Mouse (Mus musculus) CH12.LX (cell line): ENCODE measurements around the gene Acvrl1. TPM values are rescaled to one million over a fixed set of nuclear protein-coding genes. Genes with fewer than 3 reads are reported as not detected.
A peak's percentile ranks its signal among the peaks of the same experiment; 100 is the strongest.
"Not testable (repeated sequence)": the region's sequence is repeated elsewhere in the genome, so short reads cannot be mapped to it uniquely, and the experiment has no call there.

Source experiments
- DNase-seq: peaks from one replicate; pipeline ENCODE4 v3.0.0-alpha.2; 2013; ENCODE audit errors: extremely low read depth
- H3K27ac ChIP-seq: 2 replicates; pipeline ENCODE4 v1.5.1; 2012; ENCODE audit warnings: low read depth, mild to moderate bottlenecking, control low read depth, moderate library complexity; ENCODE audit not compliant: insufficient read depth
- H3K27me3 ChIP-seq: replicated peaks from 2 replicates; pipeline ENCODE3; 2012; ENCODE audit warnings: inconsistent platforms
- H3K36me3 ChIP-seq, 2 experiments: replicated peaks in 1 of 2; 2 replicates each; pipeline versions ENCODE3 to v1.6.1; 2012; ENCODE audit warnings: inconsistent platforms in 1 of 2, low read length in 1 of 2, mild to moderate bottlenecking in 1 of 2, mixed read lengths in 1 of 2, moderate library complexity in 1 of 2; ENCODE audit not compliant: control insufficient read depth in 1 of 2, insufficient read depth in 1 of 2
- H3K4me1 ChIP-seq, 2 experiments: 2 replicates each; pipeline ENCODE4 v1.6.1; 2012; ENCODE audit warnings: inconsistent platforms in 1 of 2, moderate library complexity in 1 of 2; ENCODE audit not compliant: insufficient read depth in 2 of 2, control insufficient read depth in 1 of 2
- H3K4me2 ChIP-seq: 2 replicates; pipeline ENCODE4 v1.6.1; 2012; ENCODE audit warnings: low read depth, mild to moderate bottlenecking, control low read depth; ENCODE audit not compliant: poor library complexity, insufficient read depth, severe bottlenecking
- H3K4me3 ChIP-seq, 3 experiments: fragments of 150-350 bp in 1 of 3; sonication (generic) in 1 of 3; replicated peaks in 1 of 3; 2 replicates each; pipeline versions ENCODE3 to v1.5.1; 2011 to 2012; ENCODE audit warnings: low read depth in 2 of 3, low read length in 2 of 3, mild to moderate bottlenecking in 2 of 3, moderate library complexity in 2 of 3, control low read depth in 1 of 3, improper control_type of control experiment in 1 of 3, inconsistent platforms in 1 of 3, mixed read lengths in 1 of 3; ENCODE audit not compliant: poor library complexity in 1 of 3
- H3K79me2 ChIP-seq: replicated peaks from 2 replicates; pipeline ENCODE4 v1.6.1; 2012; ENCODE audit warnings: mild to moderate bottlenecking, moderate library complexity; ENCODE audit not compliant: control insufficient read depth, poor library complexity, insufficient read depth, severe bottlenecking; ENCODE audit errors: extremely low read depth
- H3K9ac ChIP-seq: 2 replicates; pipeline ENCODE4 v1.6.1; 2012; ENCODE audit warnings: low read depth, mild to moderate bottlenecking, control low read depth, moderate library complexity; ENCODE audit not compliant: insufficient read depth
- H3K9me3 ChIP-seq: replicated peaks from 2 replicates; pipeline ENCODE3; 2012; ENCODE audit warnings: low read length, inconsistent platforms, mixed read lengths
- CHD1 ChIP-seq: IDR thresholded peaks from 2 replicates; pipeline ENCODE4 v1.6.1; 2012; ENCODE audit warnings: low read depth, low read length, improper control_type of control experiment, inconsistent platforms
- CHD2 ChIP-seq: IDR thresholded peaks from 2 replicates; pipeline ENCODE4 v1.6.1; 2011; ENCODE audit warnings: low read length, improper control_type of control experiment
- CTCF ChIP-seq, 2 experiments: IDR thresholded peaks in 1 of 2; conservative IDR thresholded peaks in 1 of 2; 2 replicates each; pipeline ENCODE4 v1.5.1; 2011 to 2012; ENCODE audit warnings: low read depth in 2 of 2, low read length in 2 of 2, improper control_type of control experiment in 1 of 2, inconsistent platforms in 1 of 2, mild to moderate bottlenecking in 1 of 2, moderate library complexity in 1 of 2
- ELF1 ChIP-seq: IDR thresholded peaks from 2 replicates; pipeline ENCODE4 v1.6.1; 2014; ENCODE audit warnings: low read depth, mild to moderate bottlenecking, inconsistent platforms, low read length, improper control_type of control experiment
- EP300 ChIP-seq: IDR thresholded peaks from 2 replicates; pipeline ENCODE4 v1.6.1; 2011; ENCODE audit warnings: low read length, improper control_type of control experiment
- HCFC1 ChIP-seq: IDR thresholded peaks from 2 replicates; pipeline ENCODE4 v1.6.1; 2012; ENCODE audit warnings: low read depth, mild to moderate bottlenecking, inconsistent platforms, low read length, improper control_type of control experiment
- JUND ChIP-seq: conservative IDR thresholded peaks from 2 replicates; pipeline ENCODE4 v1.6.1; 2011; ENCODE audit warnings: low read depth, low read length, improper control_type of control experiment
- MAZ ChIP-seq: IDR thresholded peaks from 2 replicates; pipeline ENCODE4 v1.6.1; 2012; ENCODE audit warnings: low read depth, mild to moderate bottlenecking, inconsistent platforms, low read length, improper control_type of control experiment, moderate library complexity
- MXI1 ChIP-seq: IDR thresholded peaks from 2 replicates; pipeline ENCODE4 v1.6.1; 2011; ENCODE audit warnings: mild to moderate bottlenecking, low read depth, low read length, improper control_type of control experiment
- MYC ChIP-seq: IDR thresholded peaks from 2 replicates; pipeline ENCODE4 v1.6.1; 2011; ENCODE audit warnings: low read depth, mild to moderate bottlenecking, improper control_type of control experiment, low read length
- NRF1 ChIP-seq: IDR thresholded peaks from 2 replicates; pipeline ENCODE4 v1.6.1; 2014; ENCODE audit warnings: low read depth, mild to moderate bottlenecking, inconsistent platforms, low read length, improper control_type of control experiment, moderate library complexity
- POLR2A ChIP-seq: IDR thresholded peaks from 2 replicates; pipeline ENCODE4 v1.6.1; 2011; ENCODE audit warnings: low read depth, mild to moderate bottlenecking, improper control_type of control experiment, low read length
- RAD21 ChIP-seq: IDR thresholded peaks from 2 replicates; pipeline ENCODE4 v1.6.1; 2011; ENCODE audit warnings: low read depth, mild to moderate bottlenecking, low read length, improper control_type of control experiment, moderate library complexity
- RCOR1 ChIP-seq: conservative IDR thresholded peaks from 2 replicates; pipeline ENCODE4 v1.6.1; 2012; ENCODE audit warnings: low read depth, mild to moderate bottlenecking, inconsistent platforms, low read length, improper control_type of control experiment
- SIN3A ChIP-seq: IDR thresholded peaks from 2 replicates; pipeline ENCODE4 v1.6.1; 2012; ENCODE audit warnings: low read length, improper control_type of control experiment, inconsistent platforms
- TCF12 ChIP-seq: IDR thresholded peaks from 2 replicates; pipeline ENCODE4 v1.6.1; 2014; ENCODE audit warnings: low read depth, mild to moderate bottlenecking, inconsistent platforms, low read length, improper control_type of control experiment
- UBTF ChIP-seq: IDR thresholded peaks from 2 replicates; pipeline ENCODE4 v1.6.1; 2012; ENCODE audit warnings: low read depth, mild to moderate bottlenecking, inconsistent platforms, low read length, improper control_type of control experiment, moderate library complexity
- USF1 ChIP-seq: IDR thresholded peaks from 2 replicates; pipeline ENCODE4 v1.6.1; 2014; ENCODE audit warnings: low read depth, mild to moderate bottlenecking, inconsistent platforms, low read length, improper control_type of control experiment
- USF2 ChIP-seq: conservative IDR thresholded peaks from 2 replicates; pipeline ENCODE4 v1.6.1; 2011; ENCODE audit warnings: low read depth, low read length, improper control_type of control experiment
- ZC3H11A ChIP-seq: IDR thresholded peaks from 2 replicates; pipeline ENCODE4 v1.6.1; 2012; ENCODE audit warnings: low read depth, mild to moderate bottlenecking, inconsistent platforms, low read length, improper control_type of control experiment
- ZKSCAN1 ChIP-seq: IDR thresholded peaks from 2 replicates; pipeline ENCODE4 v1.6.1; 2012; ENCODE audit warnings: low read depth, inconsistent platforms, low read length, improper control_type of control experiment, borderline replicate concordance
- ZMIZ1 ChIP-seq: IDR thresholded peaks from 2 replicates; pipeline ENCODE4 v1.6.1; 2012; ENCODE audit warnings: low read depth, mild to moderate bottlenecking, inconsistent platforms, low read length, improper control_type of control experiment
- dilution Hi-C: fragments of 300-500 bp; cut with MboI; formaldehyde crosslinking; loops from 2 replicates; pipeline ENCODE4 v1.14.3; 2020; ENCODE audit warnings: low sequenced_read_pairs; ENCODE audit not compliant: extremely low pct_unique_long_range_greater_than_20kb, extremely low pct_ligation_motif_present
- in situ Hi-C: fragments of 300-500 bp; cut with MboI; formaldehyde crosslinking; loops from 3 replicates; pipeline ENCODE4 v1.14.3; 2019; ENCODE audit warnings: low sequenced_read_pairs, low pct_ligation_motif_present, low pct_unique_long_range_greater_than_20kb, mixed read lengths
- polyA plus RNA-seq: library from polyadenylated mRNA; unstranded; fragments of >175 nt; gene quantifications from 2 replicates; pipeline ENCODE4 v1.2.1, GENCODE M21; 2012; ENCODE audit warnings: low read depth; ENCODE audit not compliant: insufficient read length
- total RNA-seq, 2 experiments: library from RNA; depleted of rRNA; stranded (reverse); fragments of 300-350 nt in 1 of 2; fragments of >200 nt in 1 of 2; gene quantifications; 2 replicates each; pipeline ENCODE4 v1.2.3; 2012 to 2014

The Acvrl1 gene
- total and polyA plus RNA-seq, 3 experiments, result 4.0 to 9.5 (median 5.2) TPM

- DNase-seq, result no peak
- no peak overlapping the region for H3K27ac ChIP-seq
- no peaks in the 10 kb centered on the region for H3K79me2 ChIP-seq
- H3K9me3 ChIP-seq, result peaks cover 9% of the 10 kb centered on the region
- dilution Hi-C loops (no loop called here), in situ Hi-C loops (no loop called here)
- no peaks in the 10 kb centered on the region for H3K36me3 ChIP-seq
- H3K4me2 ChIP-seq, result no peak overlapping the region
- H3K27me3 ChIP-seq, result peaks cover 43% of the 10 kb centered on the region
- H3K4me1 ChIP-seq, result no peaks in the 10 kb centered on the region
- no peak overlapping the region for H3K9ac ChIP-seq
- no peak overlapping the region for H3K4me3 ChIP-seq
- TF ChIP-seq MYC (no peak), USF1 (peak; percentile 12; the same call in 1 of the 2 replicates), USF2 (no peak)
Observed at GRCm38 (mm10) chr15:101113176-101113575, 15.1 kb upstream of the Acvrl1 start.

- dilution Hi-C loops, H3K79me2 ChIP-seq, H3K9ac ChIP-seq, H3K4me1 ChIP-seq, H3K36me3 ChIP-seq, H3K27ac ChIP-seq, H3K9me3 ChIP-seq, H3K4me2 ChIP-seq, in situ Hi-C loops, DNase-seq, H3K4me3 ChIP-seq: not testable (repeated sequence)
- TF ChIP-seq CTCF (conservative IDR thresholded peaks at IDR 0.05 in 1 of 2, IDR thresholded peaks at IDR 0.05 in 1 of 2; ENCODE audit: low read depth in 2 of 2, low read length in 2 of 2), result peak in 1 of 2 experiments; percentile 41; a peak in 1 of 4 replicates
- peak; percentile 21 for TF ChIP-seq RAD21
- peaks cover 43% of the 10 kb centered on the region for H3K27me3 ChIP-seq
Observed at GRCm38 (mm10) chr15:101113778-101114177, 14.5 kb upstream of the Acvrl1 start.

- in situ Hi-C loops, result no loop called here
- no peak within 1 kb of the TSS for H3K4me3 ChIP-seq
- H3K9ac ChIP-seq, result no peak within 1 kb of the TSS
- no peak within 1 kb of the TSS for H3K27ac ChIP-seq
- dilution Hi-C loops, result no loop called here
- no peak for TF ChIP-seq RCOR1
- TF ChIP-seq CHD1, result no peak
- TF ChIP-seq NRF1, result no peak
- no peak for TF ChIP-seq POLR2A
- no peak for TF ChIP-seq MAZ
- no peak for TF ChIP-seq ELF1
- no peak for TF ChIP-seq ZMIZ1
- no peak for TF ChIP-seq JUND
- TF ChIP-seq ZC3H11A, result no peak
- TF ChIP-seq HCFC1, result no peak
- TF ChIP-seq MXI1, result no peak
- TF ChIP-seq SIN3A, result no peak
- no peak for TF ChIP-seq EP300
- no peak for TF ChIP-seq TCF12
- no peak for TF ChIP-seq MYC
- no peak for TF ChIP-seq ZKSCAN1
- TF ChIP-seq USF1, result no peak
- no peak for TF ChIP-seq CHD2
- TF ChIP-seq UBTF, result no peak
- DNase-seq, result no peak
- no peak within 1 kb of the TSS for H3K4me2 ChIP-seq
- H3K36me3 ChIP-seq, result no peaks in the 10 kb centered on the region
- peaks cover 9% of the 10 kb centered on the region for H3K9me3 ChIP-seq
- no peaks in the 10 kb centered on the region for H3K79me2 ChIP-seq
- 0 out of 4 replicates have a peak, but pooled peaks cover 0 to 2% of the 10 kb centered on the region in 2 experiments for H3K4me1 ChIP-seq
- peaks cover 42% of the 10 kb centered on the region for H3K27me3 ChIP-seq
Observed at GRCm38 (mm10) chr15:101115511-101116110, 12.7 kb upstream of the Acvrl1 start, which contains the start of gene Ankrd33. Ankrd33 (plus strand) TSS chr15:101115755.
